Mouse (Mus musculus) lung, adult 2 months (tissue): ENCODE measurements around the gene Kel.

Source experiments
- CTCF ChIP-seq: fragments of 200-500 bp; IDR thresholded peaks from 2 replicates; pipeline ENCODE4 v1.5.1; 2011; ENCODE audit warnings: mild to moderate bottlenecking, low read length, control low read depth; ENCODE audit not compliant: insufficient read depth
- POLR2A ChIP-seq: fragments of 200-500 bp; IDR thresholded peaks from 2 replicates; pipeline ENCODE4 v1.6.1; 2011; ENCODE audit warnings: low read depth, mild to moderate bottlenecking, control low read depth, low read length, borderline replicate concordance; ENCODE audit errors: extremely low read depth

GRCm38 (mm10) chr6:41684911-41685310 is 19.2 kb downstream of the Kel start:
- TF ChIP-seq CTCF (no peak), POLR2A (no peak)
